Mouse (Mus musculus) limb, embryonic 13.5 days (tissue): Measurements from ENCODE around the gene Wwc1. TPM values are rescaled to one million over a fixed set of nuclear protein-coding genes. Genes with fewer than 3 reads are reported as not detected.

Source experiments
- ATAC-seq: fragments of 200-750 bp; cut with Nextera tagmentation; 2 replicates; pipeline ENCODE4 v1.8.0; 2017; ENCODE audit warnings: low read depth, moderate number of reproducible peaks, moderate TSS enrichment; ENCODE audit not compliant: low FRiP score
- H3K27ac ChIP-seq: fragments of 300-500 bp; sonication (generic); 2 replicates; pipeline ENCODE4 v1.5.1; 2015; ENCODE audit warnings: inconsistent platforms, mild to moderate bottlenecking, moderate library complexity
- H3K27me3 ChIP-seq: fragments of 300-500 bp; sonication (generic); 2 replicates; pipeline ENCODE4 v1.6.1; 2015; ENCODE audit warnings: mild to moderate bottlenecking, inconsistent platforms
- H3K36me3 ChIP-seq: fragments of 300-500 bp; sonication (generic); 2 replicates; pipeline ENCODE4 v1.6.1; 2015; ENCODE audit warnings: inconsistent platforms, mild to moderate bottlenecking, moderate library complexity
- H3K4me1 ChIP-seq: fragments of 300-500 bp; sonication (generic); 2 replicates; pipeline ENCODE4 v1.6.1; 2015; ENCODE audit warnings: inconsistent platforms
- H3K4me2 ChIP-seq: fragments of 300-500 bp; sonication (generic); replicated peaks from 2 replicates; pipeline ENCODE4 v1.6.1; 2015; ENCODE audit warnings: inconsistent platforms, mild to moderate bottlenecking, moderate library complexity
- H3K4me3 ChIP-seq: fragments of 300-500 bp; sonication (generic); 2 replicates; pipeline ENCODE4 v1.5.1; 2015; ENCODE audit warnings: moderate library complexity, mild to moderate bottlenecking, inconsistent platforms
- H3K9ac ChIP-seq: fragments of 300-500 bp; sonication (generic); 2 replicates; pipeline ENCODE4 v1.6.1; 2015; ENCODE audit warnings: mild to moderate bottlenecking, inconsistent platforms
- H3K9me3 ChIP-seq: fragments of 300-500 bp; sonication (generic); 2 replicates; pipeline ENCODE4 v1.6.1; 2016; ENCODE audit warnings: inconsistent platforms
- WGBS: fragments of 180-500 bp; shearing (Covaris S2); methylation state at CpG from one replicate; pipeline ENCODE4 v1.1.7; 2015; 5-methylcytosine and 5-hydroxymethylcytosine counted together
- polyA plus RNA-seq: library from polyadenylated mRNA; unstranded; fragments of >200 nt; fragmentation: Nextera tagmentation; extraction: Ambion mirVana; gene quantifications from 2 replicates; pipeline ENCODE4 v1.2.1, GENCODE M21; 2015

Gene Wwc1
- polyA plus RNA-seq, 1 experiment from 2014 or later: 4.6 TPM

DNA sequence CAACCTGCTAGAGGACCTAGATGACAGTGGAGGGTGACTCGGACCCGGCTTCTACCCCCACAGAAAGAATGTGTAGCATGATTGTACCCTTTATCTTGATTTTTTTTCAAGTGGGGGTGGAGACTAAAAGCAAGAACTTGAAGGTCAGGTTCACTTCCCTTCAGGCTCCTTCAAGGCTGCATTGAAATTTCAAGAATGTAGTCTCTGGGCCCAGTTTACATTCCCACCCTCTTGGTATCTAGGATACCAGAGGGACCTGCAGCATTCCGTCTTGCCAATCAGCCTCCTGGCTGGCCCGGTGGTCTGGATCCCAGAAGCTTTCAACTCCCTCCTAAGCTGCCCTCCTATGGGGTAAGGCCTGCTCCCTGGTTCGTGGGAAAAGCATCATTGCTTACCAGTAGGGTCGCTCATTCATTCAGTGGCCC is 31.9 kb downstream of the Wwc1 start:
- Histone ChIP-seq H3K4me2 (no peak overlapping the region), H3K27ac (no peak overlapping the region), H3K36me3 (no peaks in the 10 kb centered on the region), H3K4me3 (no peak overlapping the region), H3K27me3 (no peaks in the 10 kb centered on the region), H3K4me1 (peaks cover 9% of the 10 kb centered on the region; the same call in 1 of the 2 replicates), H3K9me3 (no peaks in the 10 kb centered on the region), H3K9ac (no peak overlapping the region)
- WGBS: 52% methylated on average over 6 of the region's 6 CpGs
- ATAC-seq: peak; percentile 32; the same call in 1 of the 2 replicates

DNA sequence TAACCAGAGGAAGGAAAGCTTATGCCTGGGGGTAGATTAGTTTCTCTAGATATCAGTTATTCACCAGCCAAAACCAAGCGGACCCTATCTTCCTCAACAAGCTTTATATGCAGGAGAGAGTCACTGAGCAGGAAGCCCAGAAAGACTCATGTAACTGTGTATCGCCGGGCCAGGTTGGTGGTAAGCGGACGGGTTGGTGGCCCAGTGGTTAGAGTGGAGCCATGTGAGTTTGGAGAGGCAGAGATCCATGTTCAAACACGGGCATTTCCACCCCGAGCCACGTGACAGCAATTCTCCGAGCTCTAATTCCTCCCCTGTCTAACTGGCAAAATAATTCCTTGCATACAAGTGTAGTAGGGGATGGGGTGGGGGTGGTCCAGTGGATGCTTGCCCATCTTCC is 32.4 kb downstream of the Wwc1 start:
- no peaks in the 10 kb centered on the region for H3K9me3 ChIP-seq
- peaks cover 9% of the 10 kb centered on the region; the same call in 1 of the 2 replicates for H3K4me1 ChIP-seq
- no peak overlapping the region for H3K4me2 ChIP-seq
- H3K36me3 ChIP-seq: no peaks in the 10 kb centered on the region
- no peak overlapping the region for H3K27ac ChIP-seq
- 91% methylated on average over 9 of the region's 9 CpGs for WGBS
- no peaks in the 10 kb centered on the region for H3K27me3 ChIP-seq
- no peak overlapping the region for H3K9ac ChIP-seq
- ATAC-seq: no peak
- no peak overlapping the region for H3K4me3 ChIP-seq

DNA sequence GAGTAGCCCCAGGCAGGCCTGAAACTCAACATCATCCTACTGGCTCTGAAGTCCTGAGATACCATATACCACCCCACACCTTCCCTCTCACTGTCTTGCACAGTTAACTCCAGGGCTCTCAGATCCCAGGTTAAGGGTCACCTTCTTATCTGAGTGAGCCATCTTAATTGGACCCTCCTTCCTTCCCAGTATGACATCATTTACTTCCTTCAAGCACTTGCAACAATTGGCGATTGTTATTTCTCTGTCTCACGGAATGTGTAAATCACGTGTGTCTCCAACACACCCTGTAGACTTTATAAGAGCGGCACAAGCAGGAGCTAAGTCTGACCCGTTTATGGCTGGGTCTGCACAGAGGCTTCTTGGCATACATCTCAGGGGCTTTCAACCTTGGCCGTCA is 35.1 kb downstream of the Wwc1 start:
- Histone ChIP-seq H3K4me2 (no peak overlapping the region), H3K36me3 (no peaks in the 10 kb centered on the region), H3K9ac (no peak overlapping the region), H3K4me3 (no peak overlapping the region), H3K4me1 (peaks cover 8% of the 10 kb centered on the region; the same call in 1 of the 2 replicates), H3K27me3 (0 out of 2 replicates have a peak, but pooled peaks cover 3% of the 10 kb centered on the region), H3K27ac (no peak overlapping the region), H3K9me3 (no peaks in the 10 kb centered on the region)
- no peak for ATAC-seq
- WGBS: 43% methylated on average over 6 of the region's 6 CpGs

DNA sequence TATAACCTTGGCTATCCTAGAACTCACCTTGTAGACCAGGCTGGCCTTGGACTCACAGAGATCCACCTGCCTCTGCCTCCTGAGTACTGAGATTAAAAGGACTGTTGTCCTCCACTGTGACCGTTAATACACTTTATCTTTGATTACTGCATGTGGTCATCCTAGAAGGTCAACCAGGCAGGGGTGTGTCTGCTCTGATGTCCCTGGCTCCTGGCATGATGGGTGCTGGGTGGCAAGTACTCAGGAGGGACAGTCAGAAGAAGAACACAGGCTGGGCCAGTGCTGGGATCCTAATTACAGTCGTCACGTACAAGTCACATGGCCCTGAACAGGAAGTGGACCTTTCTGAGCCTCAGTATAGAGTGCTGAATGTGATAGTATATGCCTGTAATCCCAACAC is 38.7 kb downstream of the Wwc1 start:
- Histone ChIP-seq H3K4me2 (no peak overlapping the region), H3K27ac (no peak overlapping the region), H3K9ac (no peak overlapping the region), H3K9me3 (no peaks in the 10 kb centered on the region), H3K4me3 (no peak overlapping the region), H3K36me3 (no peaks in the 10 kb centered on the region), H3K27me3 (0 out of 2 replicates have a peak, but pooled peaks cover 3% of the 10 kb centered on the region), H3K4me1 (peaks cover 3% of the 10 kb centered on the region; the same call in 1 of the 2 replicates)
- WGBS: 77% methylated on average over 3 of the region's 3 CpGs
- ATAC-seq: 0 out of 2 replicates have a peak, but pooled peaks have one; percentile 24

DNA sequence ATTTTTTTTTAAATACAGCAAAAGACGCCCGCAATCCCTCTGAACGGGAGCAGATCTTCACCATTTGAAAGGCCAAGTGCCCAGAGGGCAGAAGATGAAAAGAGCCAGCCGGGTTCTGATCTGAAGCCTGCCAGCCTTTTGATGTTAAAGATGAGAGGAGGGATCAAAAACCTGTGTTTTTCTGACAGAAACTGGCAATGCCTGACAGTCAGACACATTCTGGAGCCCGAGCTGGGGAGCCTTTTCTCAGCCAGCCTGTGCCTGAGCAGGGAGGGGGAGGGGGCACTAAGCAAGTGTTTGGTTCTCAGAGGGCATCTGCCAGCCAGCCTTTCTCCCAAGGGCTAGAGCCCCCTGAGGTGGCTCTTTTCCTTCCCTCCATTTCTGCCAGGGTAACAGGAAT is 39.3 kb downstream of the Wwc1 start:
- Histone ChIP-seq H3K4me1 (peaks cover 3% of the 10 kb centered on the region; the same call in 1 of the 2 replicates), H3K4me2 (no peak overlapping the region), H3K4me3 (no peak overlapping the region), H3K27ac (no peak overlapping the region), H3K9me3 (no peaks in the 10 kb centered on the region), H3K27me3 (0 out of 2 replicates have a peak, but pooled peaks cover 3% of the 10 kb centered on the region), H3K9ac (0 out of 2 replicates have a peak overlapping the region, but pooled peaks have one; percentile 2), H3K36me3 (no peaks in the 10 kb centered on the region)
- 31% methylated on average over 5 of the region's 5 CpGs for WGBS
- ATAC-seq: no peak

DNA sequence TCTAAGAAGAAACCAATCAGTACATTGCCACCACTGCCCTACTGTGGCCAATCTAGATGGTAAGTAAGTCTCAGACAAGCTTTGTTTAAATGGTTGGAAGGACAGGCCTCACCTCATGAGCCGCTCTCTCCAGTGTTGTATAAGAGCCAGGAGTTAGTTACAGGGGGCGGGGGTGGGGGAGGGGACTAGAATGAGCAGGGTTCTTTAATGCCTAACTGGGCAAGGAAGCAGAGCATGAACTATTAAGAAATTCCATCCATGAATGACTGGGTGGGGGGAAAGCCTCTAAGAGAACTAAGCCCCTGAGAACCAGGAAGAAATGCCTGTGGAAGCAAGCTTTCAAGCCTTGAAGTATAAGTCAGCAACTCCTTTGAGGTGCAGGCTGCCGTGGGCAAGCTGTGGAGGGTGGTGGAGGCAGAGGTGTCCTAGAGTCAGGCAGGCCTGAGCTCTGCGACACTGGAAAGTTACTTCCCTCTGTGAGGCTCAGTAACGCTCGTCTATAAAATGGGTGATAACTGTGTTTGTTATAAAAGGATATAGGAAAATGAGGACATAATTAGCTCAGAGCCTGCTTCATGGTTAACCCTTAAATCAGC is 41.4 kb downstream of the Wwc1 start:
- no peak overlapping the region for H3K4me3 ChIP-seq
- 48% methylated on average over 6 of the region's 6 CpGs for WGBS
- H3K4me1 ChIP-seq: peaks cover 3% of the 10 kb centered on the region; the same call in 1 of the 2 replicates
- H3K4me2 ChIP-seq: no peak overlapping the region
- H3K9me3 ChIP-seq: no peaks in the 10 kb centered on the region
- no peaks in the 10 kb centered on the region for H3K36me3 ChIP-seq
- ATAC-seq: no peak
- no peak overlapping the region for H3K9ac ChIP-seq
- 0 out of 2 replicates have a peak, but pooled peaks cover 3% of the 10 kb centered on the region for H3K27me3 ChIP-seq
- H3K27ac ChIP-seq: no peak overlapping the region

DNA sequence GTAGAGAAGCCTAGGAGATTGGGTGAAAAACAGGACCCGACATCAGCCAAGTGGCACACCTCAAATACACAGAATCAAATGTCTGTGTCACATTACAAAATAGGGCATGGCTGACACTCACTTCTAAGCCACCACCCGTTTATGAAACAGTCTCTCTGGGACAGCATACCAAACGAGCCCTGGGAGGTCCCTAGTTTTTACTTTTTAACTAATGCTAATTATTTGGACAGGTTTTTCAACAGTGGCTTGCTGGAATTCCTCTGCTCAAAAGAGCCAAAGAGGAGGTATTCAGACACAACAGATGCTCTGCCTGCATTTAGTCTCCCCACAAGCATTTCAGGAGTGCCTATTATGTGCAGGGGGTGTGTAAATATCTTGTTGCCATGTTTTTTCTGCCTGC is 44.7 kb downstream of the Wwc1 start:
- 55% methylated on average over 3 of the region's 3 CpGs for WGBS
- Histone ChIP-seq H3K36me3 (no peaks in the 10 kb centered on the region), H3K4me1 (peaks cover 8% of the 10 kb centered on the region; the same call in 1 of the 2 replicates), H3K4me3 (no peak overlapping the region), H3K9me3 (no peaks in the 10 kb centered on the region), H3K9ac (no peak overlapping the region), H3K4me2 (no peak overlapping the region), H3K27me3 (0 out of 2 replicates have a peak, but pooled peaks cover 3% of the 10 kb centered on the region), H3K27ac (no peak overlapping the region)
- no peak for ATAC-seq

DNA sequence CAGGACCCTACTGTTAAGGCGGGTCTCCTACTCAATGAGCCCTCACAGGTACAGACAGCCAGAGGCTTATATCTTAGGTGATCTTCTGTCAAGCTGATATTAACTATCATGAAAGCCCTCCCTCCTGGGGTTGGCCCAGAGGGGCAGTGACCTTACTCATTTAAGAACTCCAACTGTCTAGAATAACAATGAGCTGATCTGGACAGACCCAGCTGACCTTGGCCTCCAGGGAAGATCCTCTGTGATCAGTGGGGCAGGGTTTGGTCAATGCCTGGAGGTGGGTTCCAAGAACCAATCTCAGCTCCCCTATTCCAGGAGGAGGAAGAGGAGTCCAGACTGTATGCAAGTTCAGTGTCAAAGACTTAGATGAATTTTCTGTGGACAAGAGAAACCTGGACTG is 45.2 kb downstream of the Wwc1 start:
- H3K36me3 ChIP-seq: no peaks in the 10 kb centered on the region
- H3K27ac ChIP-seq: no peak overlapping the region
- 92% methylated on average over 1 of the region's 1 CpGs for WGBS
- H3K9ac ChIP-seq: no peak overlapping the region
- no peak for ATAC-seq
- H3K27me3 ChIP-seq: no peaks in the 10 kb centered on the region
- no peaks in the 10 kb centered on the region for H3K9me3 ChIP-seq
- H3K4me2 ChIP-seq: no peak overlapping the region
- H3K4me1 ChIP-seq: peaks cover 8% of the 10 kb centered on the region; the same call in 1 of the 2 replicates
- no peak overlapping the region for H3K4me3 ChIP-seq

DNA sequence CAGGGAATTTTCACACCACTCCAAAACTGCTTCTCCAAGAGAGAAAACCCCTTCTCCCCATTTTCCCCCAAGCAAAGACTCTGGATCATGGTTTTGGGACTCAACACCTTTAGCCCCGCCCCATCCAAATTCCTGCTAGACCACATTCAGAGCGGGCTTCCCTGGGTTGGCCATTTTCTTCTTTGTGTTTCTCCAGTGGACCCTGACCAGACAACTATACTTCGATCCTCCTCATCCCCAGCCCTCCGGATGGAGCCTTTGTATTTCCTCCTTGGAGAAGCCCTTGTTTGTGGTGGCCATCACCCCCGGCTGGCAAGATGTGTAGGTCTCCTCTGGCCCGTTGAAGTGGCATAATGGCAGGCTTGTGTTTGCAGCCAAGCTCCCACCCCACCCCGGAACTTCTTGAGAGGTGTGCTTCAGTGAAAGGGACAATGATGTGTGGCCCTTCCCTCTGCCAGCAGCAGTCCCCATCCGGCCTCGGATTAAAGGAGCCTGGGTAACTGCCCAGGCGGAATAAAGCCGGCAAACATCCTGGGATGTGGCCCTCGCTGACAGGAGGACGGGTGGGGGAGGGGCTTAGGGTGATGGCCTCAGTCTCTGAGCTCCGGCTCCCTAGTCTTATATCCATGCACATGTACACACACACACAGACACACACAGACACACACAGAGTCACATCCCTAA is 46.8 kb downstream of the Wwc1 start:
- Histone ChIP-seq H3K9me3 (no peaks in the 10 kb centered on the region), H3K9ac (no peak overlapping the region), H3K4me1 (peaks cover 5% of the 10 kb centered on the region; the same call in 1 of the 2 replicates), H3K4me2 (no peak overlapping the region), H3K27ac (no peak overlapping the region), H3K27me3 (no peaks in the 10 kb centered on the region), H3K36me3 (no peaks in the 10 kb centered on the region), H3K4me3 (no peak overlapping the region)
- WGBS: 31% methylated on average over 14 of the region's 14 CpGs
- ATAC-seq: no peak

DNA sequence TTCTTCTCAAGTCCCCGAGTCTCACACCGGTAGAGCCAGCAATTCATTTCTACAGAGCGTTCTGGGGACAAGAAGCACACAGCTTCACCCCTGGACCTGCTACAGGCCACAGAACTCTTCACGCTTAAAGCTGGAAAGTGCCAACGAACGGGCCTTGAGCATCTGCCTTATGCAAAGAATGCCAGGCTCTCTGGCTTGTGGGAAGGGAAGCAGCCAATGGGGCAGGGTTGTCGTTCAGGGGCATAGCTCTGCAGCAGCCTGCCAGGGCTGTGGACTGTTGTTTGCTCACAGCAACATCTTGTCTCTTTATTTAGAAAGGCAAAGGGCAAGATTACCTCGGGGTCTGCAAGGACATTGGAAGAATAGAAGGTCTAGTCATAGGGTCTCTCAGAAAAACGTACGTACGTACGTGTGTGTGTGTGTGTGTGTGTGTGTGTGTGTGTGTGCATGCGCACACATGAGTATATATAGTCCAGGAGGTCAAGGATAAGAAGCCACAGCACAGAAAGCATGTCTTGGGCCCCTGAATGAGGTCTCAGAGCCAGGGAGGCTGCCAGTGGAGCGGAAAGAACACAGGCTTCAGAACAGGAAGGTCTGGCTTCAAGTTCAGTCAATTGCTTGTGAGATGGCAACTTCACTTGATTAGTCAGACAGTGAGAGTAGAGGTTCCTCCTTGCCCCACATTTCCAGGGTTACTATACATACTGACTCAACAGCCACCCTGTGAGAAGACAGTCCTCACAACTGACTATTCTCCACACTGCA is 48.0 kb downstream of the Wwc1 start:
- H3K4me1 ChIP-seq: peaks cover 5% of the 10 kb centered on the region; the same call in 1 of the 2 replicates
- ATAC-seq: no peak
- no peak overlapping the region for H3K4me2 ChIP-seq
- H3K36me3 ChIP-seq: no peaks in the 10 kb centered on the region
- no peaks in the 10 kb centered on the region for H3K9me3 ChIP-seq
- H3K4me3 ChIP-seq: no peak overlapping the region
- H3K27ac ChIP-seq: no peak overlapping the region
- H3K27me3 ChIP-seq: no peaks in the 10 kb centered on the region
- no peak overlapping the region for H3K9ac ChIP-seq
- 91% methylated on average over 14 of the region's 14 CpGs for WGBS

DNA sequence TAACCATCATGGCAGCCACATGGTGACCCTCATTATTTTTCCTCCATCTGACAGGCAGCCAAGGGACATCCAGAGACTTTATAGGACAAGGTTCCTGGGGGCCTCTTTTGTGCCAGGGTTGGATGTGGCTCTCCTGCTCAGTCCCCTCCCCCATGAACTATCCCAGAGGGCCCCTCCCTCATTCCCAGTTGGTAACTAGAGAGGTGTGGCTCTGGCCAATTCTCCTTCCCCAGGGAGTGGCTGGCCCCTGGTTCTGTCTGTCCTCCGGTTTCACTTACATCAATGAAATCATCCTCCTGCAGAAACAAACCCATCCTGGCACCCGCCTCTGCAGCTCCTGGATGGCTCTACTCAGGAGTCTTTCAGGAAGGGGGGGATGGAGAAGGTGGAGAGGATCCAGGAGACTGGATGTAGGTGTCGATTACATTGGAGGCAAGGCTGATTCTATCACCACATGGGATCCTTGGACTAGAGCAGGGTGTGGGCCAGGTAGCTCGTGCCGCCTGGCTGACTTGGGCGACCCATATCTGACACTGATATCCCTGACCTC is 49.7 kb downstream of the Wwc1 start:
- H3K4me1 ChIP-seq: peaks cover 5% of the 10 kb centered on the region; the same call in 1 of the 2 replicates
- no peaks in the 10 kb centered on the region for H3K36me3 ChIP-seq
- no peaks in the 10 kb centered on the region for H3K27me3 ChIP-seq
- H3K9ac ChIP-seq: no peak overlapping the region
- no peaks in the 10 kb centered on the region for H3K9me3 ChIP-seq
- no peak overlapping the region for H3K27ac ChIP-seq
- no peak overlapping the region for H3K4me3 ChIP-seq
- no peak overlapping the region for H3K4me2 ChIP-seq
- no peak for ATAC-seq
- 76% methylated on average over 6 of the region's 6 CpGs for WGBS

DNA sequence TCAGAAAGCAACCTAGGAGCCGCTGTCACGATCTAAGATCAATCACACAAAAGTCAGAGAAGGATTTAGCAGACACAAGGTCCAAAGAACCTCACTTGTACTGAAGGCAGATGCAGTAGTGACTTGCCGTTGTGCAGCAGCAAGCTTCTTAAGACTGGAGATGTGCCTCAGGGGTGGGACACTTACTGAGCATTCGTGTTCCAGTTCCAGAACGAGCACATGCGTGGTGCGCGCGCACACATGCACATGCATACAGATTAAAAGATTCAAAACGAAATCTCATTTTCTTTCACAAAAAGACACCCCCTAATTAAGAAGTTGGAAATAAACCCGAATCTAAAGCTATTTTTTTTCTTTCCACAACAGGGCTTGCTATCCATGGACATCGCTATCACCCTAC is 51.9 kb downstream of the Wwc1 start:
- Histone ChIP-seq H3K4me3 (no peak overlapping the region), H3K9me3 (no peaks in the 10 kb centered on the region), H3K27ac (no peak overlapping the region), H3K4me2 (no peak overlapping the region), H3K36me3 (no peaks in the 10 kb centered on the region), H3K27me3 (no peaks in the 10 kb centered on the region), H3K4me1 (peaks cover under 1% of the 10 kb centered on the region; the same call in 1 of the 2 replicates), H3K9ac (no peak overlapping the region)
- WGBS: 92% methylated on average over 12 of the region's 12 CpGs
- no peak for ATAC-seq
